Mouse (Mus musculus): ENCODE measurements around the gene Cyp2e1. TPM values are rescaled to one million over a fixed set of nuclear protein-coding genes. Genes with fewer than 3 reads are reported as not detected.

The Cyp2e1 gene
- polyA plus RNA-seq, 1 experiment from 2014 or later: not detected

GRCm38 (mm10) chr7:140821305-140821652 is 57.7 kb downstream of the Cyp2e1 start:
- 0 out of 2 replicates have a peak, but pooled peaks cover 3% of the 10 kb centered on the region for H3K4me1 ChIP-seq (ENCODE audit: control insufficient read depth, insufficient read depth, low read length)
- DNase-seq (ENCODE audit: low spot score) (no peak), ATAC-seq (ENCODE audit: low read depth) (no peak)
- H3K36me3 ChIP-seq (ENCODE audit: control insufficient read depth, insufficient read depth, low read length): 0 out of 2 replicates have a peak, but pooled peaks cover 2% of the 10 kb centered on the region
- WGBS: 40% methylated on average over 5 of the region's 5 CpGs
- no peak overlapping the region for H3K27ac ChIP-seq (replicated peaks; ENCODE audit: low read depth, low read length)
- no peaks in the 10 kb centered on the region for H3K27me3 ChIP-seq (replicated peaks; ENCODE audit: control insufficient read depth, insufficient read depth, low read length)
- H3K9me3 ChIP-seq (ENCODE audit: control insufficient read depth, low read length): no peaks in the 10 kb centered on the region
- peak overlapping the region; percentile 72 for H3K4me2 ChIP-seq (ENCODE audit: low read depth, low read length)
- H3K4me3 ChIP-seq (ENCODE audit: low read depth, low read length): peak overlapping the region; percentile 51
- H3K9ac ChIP-seq (ENCODE audit: low read depth, low read length): peak overlapping the region; percentile 63

- ATAC-seq (ENCODE audit: low read depth) (peak; percentile 88), DNase-seq (ENCODE audit: low spot score) (peak; percentile 67)
- no peak within 1 kb of the TSS for H3K27ac ChIP-seq (replicated peaks; ENCODE audit: low read depth, low read length)
- 0 out of 2 replicates have a peak, but pooled peaks cover 3% of the 10 kb centered on the region for H3K4me1 ChIP-seq (ENCODE audit: control insufficient read depth, insufficient read depth, low read length)
- H3K36me3 ChIP-seq (ENCODE audit: control insufficient read depth, insufficient read depth, low read length): 0 out of 2 replicates have a peak, but pooled peaks cover 2% of the 10 kb centered on the region
- H3K4me2 ChIP-seq (ENCODE audit: low read depth, low read length): peak within 1 kb of the TSS; percentile 72
- no peaks in the 10 kb centered on the region for H3K9me3 ChIP-seq (ENCODE audit: control insufficient read depth, low read length)
- no peaks in the 10 kb centered on the region for H3K27me3 ChIP-seq (replicated peaks; ENCODE audit: control insufficient read depth, insufficient read depth, low read length)
- H3K9ac ChIP-seq (ENCODE audit: low read depth, low read length): peak within 1 kb of the TSS; percentile 63
- H3K4me3 ChIP-seq (ENCODE audit: low read depth, low read length): peak within 1 kb of the TSS; percentile 51
- 4% methylated on average over 21 of the region's 21 CpGs for WGBS
These were observed 58.3 kb downstream of the Cyp2e1 start, which contains the start of gene Zfp941 for GRCm38 (mm10) chr7:140821653-140822329. Zfp941 (minus strand) TSS chr7:140822178.

GRCm38 (mm10) chr7:140822731-140823130 is 59.2 kb downstream of the Cyp2e1 start:
- 0 out of 2 replicates have a peak, but pooled peaks cover 3% of the 10 kb centered on the region for H3K4me1 ChIP-seq (ENCODE audit: control insufficient read depth, insufficient read depth, low read length)
- H3K4me3 ChIP-seq (ENCODE audit: low read depth, low read length): no peak overlapping the region
- WGBS: 83% methylated on average over 4 of the region's 4 CpGs
- ATAC-seq (ENCODE audit: low read depth): no peak
- H3K27me3 ChIP-seq (replicated peaks; ENCODE audit: control insufficient read depth, insufficient read depth, low read length): no peaks in the 10 kb centered on the region
- no peak overlapping the region for H3K27ac ChIP-seq (replicated peaks; ENCODE audit: low read depth, low read length)
- 0 out of 2 replicates have a peak, but pooled peaks cover 2% of the 10 kb centered on the region for H3K36me3 ChIP-seq (ENCODE audit: control insufficient read depth, insufficient read depth, low read length)
- H3K9me3 ChIP-seq (ENCODE audit: control insufficient read depth, low read length): no peaks in the 10 kb centered on the region
- no peak overlapping the region for H3K9ac ChIP-seq (ENCODE audit: low read depth, low read length)
- no peak for DNase-seq (ENCODE audit: low spot score)
- H3K4me2 ChIP-seq (ENCODE audit: low read depth, low read length): no peak overlapping the region

Other genes starting within 250 kb of the Cyp2e1 start
- not detected in 2 replicates for gene Olfr538, start 195.9 kb upstream of the Cyp2e1 start, polyA plus RNA-seq (2014; fragmentation: Nextera tagmentation; extraction: Ambion mirVana)
- not detected in 2 replicates for gene Olfr46, start 162.5 kb upstream of the Cyp2e1 start, polyA plus RNA-seq (2014; fragmentation: Nextera tagmentation; extraction: Ambion mirVana)
- not detected in 2 replicates for gene Olfr61, start 134.8 kb upstream of the Cyp2e1 start, polyA plus RNA-seq (2014; fragmentation: Nextera tagmentation; extraction: Ambion mirVana)
- gene Olfr53, start 117.3 kb upstream of the Cyp2e1 start, polyA plus RNA-seq (2014; fragmentation: Nextera tagmentation; extraction: Ambion mirVana): not detected in 2 replicates
- 0.20 TPM in 1 of 2 replicates, not detected in the other for gene Olfr539, start 103.8 kb upstream of the Cyp2e1 start, polyA plus RNA-seq (2014; fragmentation: Nextera tagmentation; extraction: Ambion mirVana)
- gene Olfr45, start 81.8 kb upstream of the Cyp2e1 start, polyA plus RNA-seq (2014; fragmentation: Nextera tagmentation; extraction: Ambion mirVana): not detected in 2 replicates
- not detected in 2 replicates for gene Olfr541, start 66.5 kb upstream of the Cyp2e1 start, polyA plus RNA-seq (2014; fragmentation: Nextera tagmentation; extraction: Ambion mirVana)
- gene Syce1, start 24.1 kb downstream of the Cyp2e1 start, polyA plus RNA-seq (2014; fragmentation: Nextera tagmentation; extraction: Ambion mirVana): 0.35 and 0.69 TPM in 2 replicates
- 1.4 and 2.3 TPM in 2 replicates for gene Zfp941, start 58.4 kb downstream of the Cyp2e1 start, polyA plus RNA-seq (2014; fragmentation: Nextera tagmentation; extraction: Ambion mirVana)
- gene Urah, start 71.3 kb downstream of the Cyp2e1 start, polyA plus RNA-seq (2014; fragmentation: Nextera tagmentation; extraction: Ambion mirVana): 7.6 and 12.9 TPM in 2 replicates
- 0.88 and 3.6 TPM in 2 replicates for gene Scgb1c1, start 81.8 kb downstream of the Cyp2e1 start, polyA plus RNA-seq (2014; fragmentation: Nextera tagmentation; extraction: Ambion mirVana)
- gene Odf3, start 84.1 kb downstream of the Cyp2e1 start, polyA plus RNA-seq (2014; fragmentation: Nextera tagmentation; extraction: Ambion mirVana): not detected in 2 replicates
- not detected in 2 replicates for gene Gm45785, start 92.6 kb downstream of the Cyp2e1 start, polyA plus RNA-seq (2014; fragmentation: Nextera tagmentation; extraction: Ambion mirVana)
- gene Ric8a, start 93.2 kb downstream of the Cyp2e1 start, polyA plus RNA-seq (2014; fragmentation: Nextera tagmentation; extraction: Ambion mirVana): 76.0 and 80.0 TPM in 2 replicates
- gene Bet1l, start 93.8 kb downstream of the Cyp2e1 start, polyA plus RNA-seq (2014; fragmentation: Nextera tagmentation; extraction: Ambion mirVana): 65.4 and 75.3 TPM in 2 replicates
- 127 and 140 TPM in 2 replicates for gene Psmd13, start 118.2 kb downstream of the Cyp2e1 start, polyA plus RNA-seq (2014; fragmentation: Nextera tagmentation; extraction: Ambion mirVana)
- gene Sirt3, start 118.6 kb downstream of the Cyp2e1 start, polyA plus RNA-seq (2014; fragmentation: Nextera tagmentation; extraction: Ambion mirVana): 18.3 and 19.9 TPM in 2 replicates
- gene Cox8b, start 136.7 kb downstream of the Cyp2e1 start, polyA plus RNA-seq (2014; fragmentation: Nextera tagmentation; extraction: Ambion mirVana): 55.5 and 92.1 TPM in 2 replicates
- 0.19 and 0.42 TPM in 2 replicates for gene Nlrp6, start 157.2 kb downstream of the Cyp2e1 start, polyA plus RNA-seq (2014; fragmentation: Nextera tagmentation; extraction: Ambion mirVana)
- 22.7 and 25.5 TPM in 2 replicates for gene Pgghg, start 177.7 kb downstream of the Cyp2e1 start, polyA plus RNA-seq (2014; fragmentation: Nextera tagmentation; extraction: Ambion mirVana)
- gene Ifitm5, start 186.6 kb downstream of the Cyp2e1 start, polyA plus RNA-seq (2014; fragmentation: Nextera tagmentation; extraction: Ambion mirVana): 108 and 179 TPM in 2 replicates
- gene Gm45717, start 192.2 kb downstream of the Cyp2e1 start, polyA plus RNA-seq (2014; fragmentation: Nextera tagmentation; extraction: Ambion mirVana): 0.89 TPM in 1 of 2 replicates, not detected in the other
- gene Ifitm2, start 192.2 kb downstream of the Cyp2e1 start, polyA plus RNA-seq (2014; fragmentation: Nextera tagmentation; extraction: Ambion mirVana): 1,406 and 1,438 TPM in 2 replicates
- gene Ifitm1, start 203.5 kb downstream of the Cyp2e1 start, polyA plus RNA-seq (2014; fragmentation: Nextera tagmentation; extraction: Ambion mirVana): 63.4 and 76.6 TPM in 2 replicates
- gene Ifitm3, start 247.0 kb downstream of the Cyp2e1 start, polyA plus RNA-seq (2014; fragmentation: Nextera tagmentation; extraction: Ambion mirVana): 170 and 178 TPM in 2 replicates